Mouse (Mus musculus): ENCODE results near the gene Tmcc3. TPM values are rescaled to one million over a fixed set of nuclear protein-coding genes. Genes with fewer than 3 reads are reported as not detected.
A peak's percentile ranks its signal among the peaks of the same experiment; 100 is the strongest.

Gene Tmcc3
- total and polyA plus RNA-seq, 2 experiments from 2014 or later: 12.8 to 14.7 TPM

- no peaks in the 10 kb centered on the region for H3K36me3 ChIP-seq (ENCODE audit: insufficient read depth, low read length)
- H3K4me3 ChIP-seq (ENCODE audit: low read depth, low read length): no peak overlapping the region
- H3K9me3 ChIP-seq (ENCODE audit: low read length): 0 out of 2 replicates have a peak, but pooled peaks cover 4% of the 10 kb centered on the region
- H3K27ac ChIP-seq (ENCODE audit: low read depth, low read length): no peak overlapping the region
- no peaks in the 10 kb centered on the region for H3K27me3 ChIP-seq (ENCODE audit: insufficient read depth, low read length)
- TF ChIP-seq CTCF (IDR thresholded peaks at IDR 0.05): no peak
- no peak for ATAC-seq (ENCODE audit: low FRiP score)
- DNase-seq (ENCODE audit: low spot score): peak; percentile 53
- H3K9ac ChIP-seq (replicated peaks; ENCODE audit: low read length, poor library complexity, severe bottlenecking): no peak overlapping the region
- 44% methylated on average over 14 of the region's 14 CpGs for WGBS
- no peak overlapping the region for H3K4me2 ChIP-seq (ENCODE audit: low read depth, low read length, poor library complexity, severe bottlenecking)
- H3K4me1 ChIP-seq (ENCODE audit: insufficient read depth, low read length): peaks cover 4% of the 10 kb centered on the region; the same call in 1 of the 2 replicates
These were observed 70.9 kb downstream of the Tmcc3 start for GRCm38 (mm10) chr10:94382618-94383017.

- no peaks in the 10 kb centered on the region for H3K27me3 ChIP-seq (ENCODE audit: insufficient read depth, low read length)
- TF ChIP-seq CTCF (IDR thresholded peaks at IDR 0.05): no peak
- H3K4me2 ChIP-seq (ENCODE audit: low read depth, low read length, poor library complexity, severe bottlenecking): no peak overlapping the region
- no peak for DNase-seq (ENCODE audit: low spot score)
- H3K4me3 ChIP-seq (ENCODE audit: low read depth, low read length): no peak overlapping the region
- no peak overlapping the region for H3K9ac ChIP-seq (replicated peaks; ENCODE audit: low read length, poor library complexity, severe bottlenecking)
- no peak for ATAC-seq (ENCODE audit: low FRiP score)
- H3K36me3 ChIP-seq (ENCODE audit: insufficient read depth, low read length): no peaks in the 10 kb centered on the region
- H3K9me3 ChIP-seq (ENCODE audit: low read length): 0 out of 2 replicates have a peak, but pooled peaks cover 4% of the 10 kb centered on the region
- H3K27ac ChIP-seq (ENCODE audit: low read depth, low read length): no peak overlapping the region
- WGBS: 86% methylated on average over 6 of the region's 6 CpGs
- no peaks in the 10 kb centered on the region for H3K4me1 ChIP-seq (ENCODE audit: insufficient read depth, low read length)
These were observed 71.8 kb downstream of the Tmcc3 start for GRCm38 (mm10) chr10:94383565-94383964.

DNA sequence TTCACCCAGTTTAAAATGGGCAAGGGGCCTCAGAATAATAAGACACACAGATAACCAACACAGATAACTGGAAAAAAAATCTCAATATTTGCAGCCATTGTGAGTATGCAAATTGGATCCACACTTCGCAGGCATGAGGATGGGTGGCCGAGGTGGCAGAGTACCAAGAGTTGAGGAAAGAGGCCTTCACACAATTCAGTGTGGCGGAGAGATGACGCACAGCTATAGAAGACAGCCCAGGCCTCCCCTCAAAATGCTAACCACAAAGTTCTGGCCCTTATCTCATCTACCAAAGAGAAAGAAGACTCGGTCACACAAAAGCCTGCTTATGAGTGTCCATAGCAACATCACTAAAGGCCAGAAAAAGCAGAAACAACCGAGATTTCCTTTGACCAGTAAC, 77.5 kb downstream of the Tmcc3 start:
- Histone ChIP-seq H3K36me3 (ENCODE audit: insufficient read depth, low read length) (no peaks in the 10 kb centered on the region), H3K27me3 (ENCODE audit: insufficient read depth, low read length) (no peaks in the 10 kb centered on the region), H3K4me2 (ENCODE audit: low read depth, low read length, poor library complexity, severe bottlenecking) (no peak overlapping the region), H3K4me1 (ENCODE audit: insufficient read depth, low read length) (no peaks in the 10 kb centered on the region), H3K4me3 (ENCODE audit: low read depth, low read length) (no peak overlapping the region), H3K9ac (replicated peaks; ENCODE audit: low read length, poor library complexity, severe bottlenecking) (no peak overlapping the region), H3K27ac (ENCODE audit: low read depth, low read length) (no peak overlapping the region), H3K9me3 (ENCODE audit: low read length) (0 out of 2 replicates have a peak, but pooled peaks cover 4% of the 10 kb centered on the region)
- DNase-seq (ENCODE audit: low spot score): no peak
- no peak; the same call in 1 of the 2 replicates for ATAC-seq (ENCODE audit: low FRiP score)
- TF ChIP-seq CTCF (IDR thresholded peaks at IDR 0.05): no peak
- 69% methylated on average over 6 of the region's 6 CpGs for WGBS

GRCm38 (mm10) chr10:94391049-94391448, 79.3 kb downstream of the Tmcc3 start:
- ATAC-seq (ENCODE audit: low FRiP score) (no peak), DNase-seq (ENCODE audit: low spot score) (no peak)
- Histone ChIP-seq H3K9ac (replicated peaks; ENCODE audit: low read length, poor library complexity, severe bottlenecking) (no peak overlapping the region), H3K36me3 (ENCODE audit: insufficient read depth, low read length) (no peaks in the 10 kb centered on the region), H3K4me1 (ENCODE audit: insufficient read depth, low read length) (no peaks in the 10 kb centered on the region), H3K4me3 (ENCODE audit: low read depth, low read length) (no peak overlapping the region), H3K9me3 (ENCODE audit: low read length) (no peaks in the 10 kb centered on the region), H3K27ac (ENCODE audit: low read depth, low read length) (no peak overlapping the region), H3K4me2 (ENCODE audit: low read depth, low read length, poor library complexity, severe bottlenecking) (no peak overlapping the region), H3K27me3 (ENCODE audit: insufficient read depth, low read length) (no peaks in the 10 kb centered on the region)
- TF ChIP-seq CTCF (IDR thresholded peaks at IDR 0.05): no peak
- 82% methylated on average over 5 of the region's 5 CpGs for WGBS

DNA sequence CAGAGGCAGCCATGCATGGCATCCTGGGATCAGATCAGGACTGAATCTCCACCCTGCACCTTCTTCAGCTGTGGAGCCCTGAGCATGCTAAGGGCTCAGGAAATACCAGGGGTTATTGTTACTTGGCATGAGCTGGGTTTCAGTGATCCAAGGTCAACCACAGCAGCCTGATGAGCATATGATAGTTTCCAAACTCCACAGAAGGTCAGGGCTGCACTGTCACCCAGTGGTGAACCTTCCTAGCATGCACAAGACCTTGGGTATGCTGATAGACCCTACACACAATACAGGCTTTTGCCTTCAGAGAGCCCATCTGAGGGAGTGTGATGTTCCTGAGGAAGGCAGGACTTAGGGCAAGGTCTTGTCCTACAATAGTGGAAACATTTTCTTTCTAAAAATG, 82.5 kb downstream of the Tmcc3 start:
- Histone ChIP-seq H3K4me2 (ENCODE audit: low read depth, low read length, poor library complexity, severe bottlenecking) (no peak overlapping the region), H3K9ac (replicated peaks; ENCODE audit: low read length, poor library complexity, severe bottlenecking) (no peak overlapping the region), H3K27me3 (ENCODE audit: insufficient read depth, low read length) (no peaks in the 10 kb centered on the region), H3K4me3 (ENCODE audit: low read depth, low read length) (no peak overlapping the region), H3K27ac (ENCODE audit: low read depth, low read length) (no peak overlapping the region), H3K36me3 (ENCODE audit: insufficient read depth, low read length) (no peaks in the 10 kb centered on the region), H3K9me3 (ENCODE audit: low read length) (no peaks in the 10 kb centered on the region), H3K4me1 (ENCODE audit: insufficient read depth, low read length) (no peaks in the 10 kb centered on the region)
- DNase-seq (ENCODE audit: low spot score) (no peak), ATAC-seq (ENCODE audit: low FRiP score) (no peak)
- no peak for TF ChIP-seq CTCF (IDR thresholded peaks at IDR 0.05)

- Histone ChIP-seq H3K27ac (ENCODE audit: low read depth, low read length) (no peak overlapping the region), H3K36me3 (ENCODE audit: insufficient read depth, low read length) (no peaks in the 10 kb centered on the region), H3K9ac (replicated peaks; ENCODE audit: low read length, poor library complexity, severe bottlenecking) (no peak overlapping the region), H3K27me3 (ENCODE audit: insufficient read depth, low read length) (no peaks in the 10 kb centered on the region), H3K9me3 (ENCODE audit: low read length) (no peaks in the 10 kb centered on the region), H3K4me2 (ENCODE audit: low read depth, low read length, poor library complexity, severe bottlenecking) (no peak overlapping the region), H3K4me1 (ENCODE audit: insufficient read depth, low read length) (no peaks in the 10 kb centered on the region), H3K4me3 (ENCODE audit: low read depth, low read length) (no peak overlapping the region)
- ATAC-seq (ENCODE audit: low FRiP score): no peak
- TF ChIP-seq CTCF (IDR thresholded peaks at IDR 0.05): no peak
- no peak for DNase-seq (ENCODE audit: low spot score)
- 71% methylated on average over 11 of the region's 11 CpGs for WGBS
These were observed 86.3 kb downstream of the Tmcc3 start for GRCm38 (mm10) chr10:94397833-94398596.
